10 mouse cellular contexts compared by ENCODE assay signal in genomic region chr7:112227266-112227562, GRCm38 (mm10). TPM values are rescaled to one million over a fixed set of nuclear protein-coding genes. Genes with fewer than 3 reads are reported as not detected.
DNase-seq lines count a peak whose midpoint lies in the region; ATAC-seq and TF ChIP-seq lines count a peak whose summit lies in the region.
"Had no signal": no experiment of that assay in that cellular context is flagged by ENCODE, and none has a peak within 500 bp of the region (broad histone marks: within the 10 kb centered on the region; RNA-seq: fewer than 3 reads in every experiment).

No protein-coding gene starts in this region.

- no peaks in the 10 kb centered on the region; the same call in 1 of the 2 replicates for H3K27me3 ChIP-seq in kidney, embryonic 14.5 days (ENCODE audit: control insufficient read depth, insufficient read depth, low read length)
- H3K27me3 ChIP-seq in forebrain, postnatal 0 days (ENCODE audit: insufficient read depth, low read length) = no peaks in the 10 kb centered on the region
- H3K27me3 ChIP-seq in midbrain, embryonic 15.5 days (replicated peaks) = peaks cover 31% of the 10 kb centered on the region

- H3K36me3 ChIP-seq in kidney, embryonic 14.5 days (ENCODE audit: control insufficient read depth, insufficient read depth, low read length) = no peaks in the 10 kb centered on the region
- no peaks in the 10 kb centered on the region for H3K36me3 ChIP-seq in forebrain, postnatal 0 days (ENCODE audit: insufficient read depth)
- H3K36me3 ChIP-seq in midbrain, embryonic 15.5 days (replicated peaks) = no peaks in the 10 kb centered on the region

- DNase-seq in kidney, adult 9 months = no peak
- peak; percentile 46 for DNase-seq in NIH3T3 (ENCODE audit: low read depth)
- no peak for DNase-seq in forebrain, postnatal 0 days
- DNase-seq in kidney, postnatal 25 days = no peak
- DNase-seq: layer of hippocampus, postnatal 36 days had no signal

- peak overlapping the region; percentile 28; the same call in 1 of the 2 replicates for H3K9ac ChIP-seq in kidney, embryonic 14.5 days (ENCODE audit: low read depth, low read length)
- peak overlapping the region; percentile 61 for H3K9ac ChIP-seq in forebrain, postnatal 0 days
- H3K9ac ChIP-seq in midbrain, embryonic 15.5 days = no peak overlapping the region

- no peak for TF ChIP-seq CTCF in forebrain, postnatal 0 days (IDR thresholded peaks at IDR 0.05; ENCODE audit: low read depth)

- ATAC-seq in kidney, embryonic 14.5 days (ENCODE audit: low FRiP score, low TSS enrichment) = no peak
- ATAC-seq in forebrain, postnatal 0 days = no peak
- ATAC-seq in midbrain, embryonic 15.5 days (replicated peaks) = no peak
- no peak for ATAC-seq in granulocyte monocyte progenitor cell, adult 5-6 weeks (replicated peaks; ENCODE audit: poor library complexity, severe bottlenecking)
- no peak for ATAC-seq in frontal cortex, adult (ENCODE audit: low TSS enrichment)

- H3K27ac ChIP-seq in kidney, embryonic 14.5 days (ENCODE audit: low read depth, low read length) = no peak overlapping the region
- no peak overlapping the region for H3K27ac ChIP-seq in forebrain, postnatal 0 days (ENCODE audit: low read depth, low read length)
- H3K27ac ChIP-seq in midbrain, embryonic 15.5 days = no peak overlapping the region

- no peaks in the 10 kb centered on the region for H3K9me3 ChIP-seq in kidney, embryonic 14.5 days (ENCODE audit: control insufficient read depth, low read length)
- no peaks in the 10 kb centered on the region for H3K9me3 ChIP-seq in forebrain, postnatal 0 days (ENCODE audit: low read length)
- no peaks in the 10 kb centered on the region for H3K9me3 ChIP-seq in midbrain, embryonic 15.5 days

- H3K4me3 ChIP-seq in kidney, embryonic 14.5 days (ENCODE audit: low read length) = peak overlapping the region; percentile 71; the same call in 1 of the 2 replicates
- peak overlapping the region; percentile 63 for H3K4me3 ChIP-seq in forebrain, postnatal 0 days (ENCODE audit: low read depth, low read length)
- peak overlapping the region; percentile 66; the same call in 1 of the 2 replicates for H3K4me3 ChIP-seq in midbrain, embryonic 15.5 days

- H3K4me1 ChIP-seq in kidney, embryonic 14.5 days (ENCODE audit: control insufficient read depth, insufficient read depth, low read length) = peaks cover 8% of the 10 kb centered on the region
- peaks cover 13% of the 10 kb centered on the region; the same call in 1 of the 2 replicates for H3K4me1 ChIP-seq in forebrain, postnatal 0 days (ENCODE audit: insufficient read depth)
- H3K4me1 ChIP-seq in midbrain, embryonic 15.5 days = peaks cover 22% of the 10 kb centered on the region

- WGBS in kidney, embryonic 14.5 days = 36% methylated on average over 6 of the region's 6 CpGs
- 22% methylated on average over 6 of the region's 6 CpGs for WGBS in forebrain, postnatal 0 days
- WGBS in midbrain, embryonic 15.5 days = 26% methylated on average over 6 of the region's 6 CpGs

- H3K4me2 ChIP-seq in kidney, embryonic 14.5 days (replicated peaks; ENCODE audit: low read depth, low read length) = peak overlapping the region; percentile 93
- peak overlapping the region; percentile 94 for H3K4me2 ChIP-seq in forebrain, postnatal 0 days (ENCODE audit: low read depth)
- peak overlapping the region; percentile 99 for H3K4me2 ChIP-seq in midbrain, embryonic 15.5 days

RNA-seq across cellular contexts. Expression of gene Mical2, which starts 1.6 kb away (rescaled TPM):
- 5.0 and 7.7 TPM in 2 replicates for polyA plus RNA-seq in kidney, embryonic 14.5 days (2014; fragmentation: Nextera tagmentation; extraction: Ambion mirVana)
- total RNA-seq in forebrain, postnatal 0 days (2014; rRNA removed) = 28.6 and 29.0 TPM in 2 replicates
- polyA plus RNA-seq in forebrain, postnatal 0 days (2015; fragmentation: Nextera tagmentation; extraction: Ambion mirVana) = 16.3 and 18.3 TPM in 2 replicates
- 2.7 and 2.8 TPM in 2 replicates for polyA plus RNA-seq in midbrain, embryonic 15.5 days (2015; fragmentation: Nextera tagmentation; extraction: Ambion mirVana)
- 4.7 and 6.8 TPM in 2 replicates for total RNA-seq in granulocyte monocyte progenitor cell, adult 5-6 weeks (2014; fragmentation: Nextera tagmentation)
- total RNA-seq in granulocyte monocyte progenitor cell, adult 5-6 weeks (2017) = 0.62 and 0.90 TPM in 2 replicates
- total RNA-seq: MEL had no signal
